Mouse (Mus musculus): Measurements from ENCODE around the gene Fam213a.
A peak's percentile ranks its signal among the peaks of the same experiment; 100 is the strongest.

Gene Fam213a

DNA sequence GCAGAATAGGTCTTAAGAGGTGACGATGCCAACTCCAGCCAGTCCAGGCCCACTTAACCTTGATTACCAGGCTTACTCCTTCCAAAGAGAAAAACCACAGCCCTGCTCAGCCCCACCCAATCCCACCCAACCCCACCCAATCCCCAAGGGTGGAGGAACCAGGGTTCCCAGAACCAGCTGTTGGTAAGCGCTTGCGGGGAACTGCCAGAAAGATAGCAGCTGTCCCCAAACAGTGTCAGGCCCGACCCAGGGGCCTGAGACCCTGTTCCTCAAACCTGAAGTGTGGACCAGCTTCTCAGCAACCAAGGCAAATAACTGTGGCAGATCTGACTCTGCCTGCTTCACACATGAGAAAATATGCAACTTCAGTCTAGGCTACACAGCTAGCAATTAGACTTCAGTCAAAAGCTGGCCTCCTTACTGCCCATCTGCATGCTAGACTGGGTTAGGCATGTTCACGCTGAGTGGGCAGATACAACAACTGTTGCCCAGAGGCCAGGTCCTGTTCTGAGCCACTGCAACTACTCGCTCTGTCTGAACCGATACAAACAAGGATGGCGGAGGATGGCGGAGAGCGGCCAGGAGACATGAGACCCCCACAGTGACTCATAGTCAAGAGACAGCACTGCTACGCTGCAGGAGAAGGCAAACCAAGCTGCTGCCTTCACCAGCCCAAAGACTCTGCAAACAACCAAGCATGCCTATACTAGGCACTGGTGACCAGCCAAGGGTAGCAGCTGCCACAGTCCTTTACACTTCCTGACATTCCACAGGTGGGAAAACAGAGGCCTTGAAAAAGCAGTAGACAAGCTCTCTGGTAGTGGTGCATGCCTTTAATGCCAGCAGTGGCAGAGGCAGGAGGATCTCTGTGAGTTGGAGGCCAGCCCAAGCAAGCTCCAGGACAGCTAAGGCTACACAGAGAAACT is 51.0 kb downstream of the Fam213a start:
- DNase-seq = no peak

GRCm38 (mm10) chr14:40960237-40960636 is 53.4 kb downstream of the Fam213a start:
- DNase-seq = no peak

DNA sequence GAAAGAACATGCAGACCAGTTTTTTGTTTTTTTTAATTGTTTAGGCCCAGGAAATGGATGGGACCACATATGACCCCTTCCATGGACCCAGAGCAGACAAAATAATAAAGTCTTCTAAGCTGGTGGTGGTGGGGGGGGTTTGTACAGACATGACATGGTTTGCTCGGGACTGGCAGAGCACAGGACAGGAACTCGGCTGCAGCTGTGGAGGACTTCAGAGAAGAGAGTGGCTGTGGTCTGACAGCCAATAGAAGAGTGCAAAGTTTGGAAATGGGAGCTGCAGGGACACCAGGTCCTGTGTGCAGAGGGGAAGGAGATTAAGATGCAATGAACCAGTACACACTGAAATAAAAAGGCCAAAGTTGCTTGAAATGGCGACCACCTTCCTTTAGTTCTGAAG is 54.0 kb downstream of the Fam213a start:
- no peak for DNase-seq

DNA sequence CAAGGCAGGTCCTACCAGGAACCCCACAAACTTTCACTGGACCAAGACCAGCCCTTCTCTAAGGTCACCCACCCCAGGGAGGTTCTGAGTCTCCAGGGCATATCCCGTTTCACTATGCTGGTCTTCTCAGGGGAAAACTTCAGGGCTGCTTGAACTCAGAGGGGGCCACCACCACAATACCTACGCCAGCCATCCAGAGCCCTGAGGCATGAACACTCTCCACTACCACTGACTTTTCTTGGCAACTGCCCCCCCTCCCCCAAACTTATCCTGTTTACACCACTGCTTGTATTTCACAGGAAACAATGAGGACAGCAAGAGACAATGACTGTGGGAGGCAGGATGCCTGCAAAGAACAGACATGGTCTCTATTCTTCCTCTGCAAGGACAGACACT is 54.6 kb downstream of the Fam213a start:
- DNase-seq = no peak

DNA sequence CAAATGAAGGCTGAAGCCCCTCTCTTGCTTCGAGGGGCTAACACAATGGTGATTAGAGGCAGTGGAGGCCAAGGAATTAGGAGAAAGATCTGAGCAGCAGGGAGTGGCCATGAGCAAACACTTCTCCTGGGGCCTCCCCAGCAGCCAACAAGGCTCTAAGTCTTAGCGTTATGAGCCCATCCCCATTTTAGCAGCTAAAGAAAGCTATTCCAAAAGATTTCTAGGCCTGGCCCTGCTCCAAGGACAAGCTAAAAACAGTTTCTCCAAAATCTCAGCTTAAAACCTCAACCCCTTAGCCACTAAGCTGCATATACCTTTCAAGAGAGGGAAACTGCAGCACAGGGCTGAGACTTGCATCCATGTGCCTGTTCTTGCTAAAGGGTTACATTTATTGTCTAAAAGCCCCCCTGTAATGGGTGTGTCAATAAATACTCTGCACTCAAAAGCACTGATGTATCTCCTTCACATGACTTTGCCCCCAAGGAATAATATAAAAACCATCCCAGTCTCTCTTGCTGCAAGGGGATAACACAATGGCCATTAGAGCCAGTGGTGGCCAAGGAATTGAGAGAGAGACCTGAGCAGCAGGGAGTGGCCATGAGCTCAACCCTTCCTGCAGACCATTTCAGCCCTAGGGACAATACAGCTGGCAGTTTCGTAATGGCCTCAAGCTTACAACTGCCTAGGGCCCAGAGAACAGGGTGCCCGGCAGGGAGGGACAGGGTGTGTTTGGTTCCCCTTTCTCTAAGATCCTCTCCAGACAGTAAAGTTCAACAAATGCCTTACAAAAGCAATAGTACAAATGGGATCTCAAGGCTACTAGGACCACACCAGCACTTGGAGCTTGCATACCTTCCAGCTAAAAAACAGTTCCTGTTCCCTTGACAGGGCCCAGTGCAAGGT is 55.3 kb downstream of the Fam213a start:
- no peak for DNase-seq

GRCm38 (mm10) chr14:40957607-40958006 is 56.0 kb downstream of the Fam213a start:
- no peak for DNase-seq

DNA sequence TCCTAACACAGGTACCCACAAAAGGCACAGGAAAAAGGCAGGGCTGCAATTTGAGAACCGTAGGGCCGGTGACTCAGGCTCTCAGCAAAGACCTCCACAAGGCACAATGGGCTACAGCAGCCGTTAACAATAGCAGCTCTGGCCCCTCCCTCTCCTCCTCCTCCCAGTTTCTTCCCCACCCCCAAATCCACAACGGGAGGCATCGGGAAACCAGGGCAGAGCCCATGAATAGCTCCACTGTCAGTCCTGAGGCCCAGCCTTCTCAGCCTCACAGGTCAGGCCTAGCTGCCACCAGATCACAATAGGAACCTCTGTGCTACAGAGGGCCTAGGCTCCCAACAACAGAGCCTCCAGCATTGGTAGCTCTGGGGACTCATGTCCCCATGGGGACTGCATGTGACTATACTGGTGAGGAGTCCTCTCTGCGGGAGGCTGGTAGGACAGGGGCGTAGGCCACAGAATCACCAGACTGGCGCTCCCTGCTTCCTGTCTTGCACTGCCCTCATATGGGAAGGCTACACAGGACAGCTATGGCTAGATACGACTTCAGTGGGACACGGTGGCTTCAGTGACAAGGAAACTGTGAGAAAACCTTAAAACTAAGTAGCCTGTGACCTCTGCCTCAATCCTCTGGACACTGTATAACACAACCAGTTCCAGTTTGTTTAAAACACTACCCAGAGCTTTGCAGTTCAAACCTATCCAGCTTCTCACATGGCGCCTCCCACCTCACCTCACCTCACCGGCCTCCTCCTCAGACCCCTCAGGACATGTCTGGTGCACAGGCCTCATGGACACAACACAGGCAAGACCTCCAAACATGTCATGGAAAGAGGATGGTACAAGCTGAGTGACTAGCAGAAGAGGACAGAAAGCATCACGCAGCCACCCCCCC is 57.1 kb downstream of the Fam213a start:
- peak in 1 of 2 experiments; percentile 40 for DNase-seq

DNA sequence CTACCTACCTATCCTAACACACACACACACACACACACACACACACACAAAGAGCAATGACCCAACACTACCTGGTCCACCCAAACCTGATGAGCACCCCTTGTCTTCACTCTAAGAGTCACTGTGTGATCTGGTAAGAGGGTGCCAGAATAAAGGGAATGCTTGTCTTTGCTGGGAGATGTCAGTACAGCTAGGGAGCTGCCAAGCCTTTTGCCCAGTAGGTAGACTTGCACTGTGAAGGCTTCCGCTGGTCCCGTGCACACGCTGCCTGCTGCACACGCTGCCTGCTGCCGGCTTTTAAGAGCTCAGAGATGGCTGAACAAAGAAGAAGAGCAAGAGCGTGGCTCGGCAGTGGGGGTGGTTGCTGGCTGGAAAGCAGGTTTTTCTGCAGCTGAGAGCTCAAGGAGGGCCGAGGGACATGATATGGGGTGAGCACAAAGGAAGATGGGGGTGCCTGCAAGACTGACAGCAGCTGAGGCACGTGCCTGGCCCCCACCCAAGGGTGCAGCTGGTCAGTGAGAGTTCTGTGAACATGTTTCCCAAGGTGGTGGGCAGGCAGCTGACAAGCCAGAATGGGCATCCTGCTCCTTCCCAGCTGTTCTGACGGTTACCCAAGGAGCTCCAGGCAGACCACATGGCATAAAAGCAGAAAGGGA is 57.9 kb downstream of the Fam213a start:
- peak in 1 of 2 experiments; percentile 27 for DNase-seq

DNA sequence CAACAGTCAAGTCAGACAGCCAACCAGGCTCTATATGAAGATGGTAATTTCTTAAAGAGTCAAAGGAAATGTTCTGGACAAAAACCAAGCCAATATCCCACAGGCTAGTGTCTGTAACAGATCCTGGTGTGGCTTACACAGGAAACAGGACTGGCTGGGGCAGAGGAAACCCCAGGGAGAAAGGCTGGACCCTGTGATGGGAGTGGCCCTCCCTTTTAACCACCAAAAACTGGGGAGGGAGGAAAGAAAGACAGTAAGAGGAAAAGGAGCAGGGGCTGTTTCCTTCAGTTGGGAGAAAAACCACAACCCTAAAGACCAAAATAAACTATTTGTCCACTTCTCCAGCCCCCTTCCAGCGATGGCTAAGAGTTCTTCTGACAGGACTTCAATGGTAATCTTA is 58.4 kb downstream of the Fam213a start:
- DNase-seq = no peak

DNA sequence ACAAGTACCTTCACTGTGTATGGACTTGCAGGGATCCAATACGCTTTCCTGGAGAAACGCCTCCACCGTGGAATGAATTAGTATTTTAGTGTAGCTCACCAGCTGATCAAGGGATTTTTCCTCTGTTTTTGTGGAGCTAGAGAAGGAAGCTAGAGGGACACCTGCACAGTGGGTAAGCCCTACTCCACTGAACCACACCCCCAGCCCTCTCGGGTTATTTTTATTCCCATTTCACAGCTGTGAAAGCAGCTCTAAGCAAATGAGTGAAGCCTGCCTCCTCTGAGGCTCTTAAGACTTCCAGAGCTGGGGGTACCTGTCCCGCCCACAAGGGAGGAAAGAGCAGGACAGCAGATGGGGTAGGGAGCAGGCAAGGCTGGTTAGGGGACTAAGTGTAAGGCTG is 60.2 kb downstream of the Fam213a start:
- DNase-seq = no peak

- no peak for DNase-seq
Observed at GRCm38 (mm10) chr14:40952715-40953114, 60.9 kb downstream of the Fam213a start.

GRCm38 (mm10) chr14:40952301-40952700 is 61.3 kb downstream of the Fam213a start:
- DNase-seq = no peak

DNA sequence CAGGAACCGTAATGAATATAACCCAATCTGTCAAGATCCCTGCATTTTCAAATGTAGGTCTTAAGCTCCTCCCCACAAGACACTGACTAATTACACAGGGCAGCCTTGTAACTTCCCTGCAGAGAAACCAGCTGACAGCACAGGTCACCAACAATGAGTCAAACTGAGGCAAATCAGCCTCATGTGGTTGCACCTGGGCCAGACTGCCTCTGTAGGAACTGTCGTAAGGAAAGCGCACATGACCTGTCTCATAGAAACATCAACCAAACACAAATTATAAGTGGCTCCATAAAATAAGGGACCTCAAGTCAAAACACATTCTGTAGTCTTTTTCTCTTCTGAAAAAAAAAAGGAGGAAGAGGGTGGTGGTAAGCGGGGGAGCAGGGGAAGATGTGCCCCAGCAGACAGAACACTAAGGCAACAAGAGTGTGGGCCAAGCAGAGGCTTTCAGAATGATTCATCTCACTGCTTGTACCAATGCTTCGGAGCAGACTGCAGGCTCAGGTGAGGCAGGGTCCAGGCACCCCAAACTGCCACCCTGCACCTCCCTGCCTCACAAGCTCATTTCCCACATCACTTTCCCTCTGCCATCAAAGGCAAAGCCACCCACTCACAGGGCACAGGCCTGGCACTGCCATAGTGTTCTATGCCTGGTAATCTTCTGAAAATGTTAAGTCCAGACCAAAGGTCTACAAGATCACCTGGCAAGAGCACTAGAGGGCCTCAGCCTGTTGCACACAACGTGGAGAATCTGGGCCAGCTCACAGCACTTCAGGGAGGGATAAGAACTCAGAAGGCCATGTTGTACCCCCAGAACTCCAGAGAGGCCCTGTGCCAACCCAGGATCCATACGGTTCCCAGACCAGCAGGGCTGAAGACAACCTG is 63.6 kb downstream of the Fam213a start:
- DNase-seq = no peak

DNA sequence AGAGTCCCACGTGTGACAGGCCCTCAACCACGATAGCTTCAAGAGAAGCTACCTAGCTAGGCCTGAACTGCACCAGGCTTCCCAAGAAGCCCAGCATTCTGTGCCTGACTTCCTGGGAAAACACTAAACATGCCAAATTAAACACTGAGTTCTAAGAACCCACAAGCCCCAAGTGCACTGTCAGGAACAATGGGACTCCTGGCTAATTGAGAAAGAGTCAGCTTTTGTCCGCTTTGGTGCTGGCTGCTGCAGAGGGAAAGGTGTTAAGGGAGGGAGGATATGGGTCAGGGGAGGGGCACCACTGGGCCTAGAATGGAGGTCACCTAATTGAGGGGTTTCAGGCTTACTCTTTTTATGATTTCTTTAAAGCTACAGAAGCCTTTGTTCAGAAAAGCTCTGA is 64.5 kb downstream of the Fam213a start:
- DNase-seq = no peak

- no peak for DNase-seq
Observed at GRCm38 (mm10) chr14:40948522-40948921, 65.1 kb downstream of the Fam213a start.

DNA sequence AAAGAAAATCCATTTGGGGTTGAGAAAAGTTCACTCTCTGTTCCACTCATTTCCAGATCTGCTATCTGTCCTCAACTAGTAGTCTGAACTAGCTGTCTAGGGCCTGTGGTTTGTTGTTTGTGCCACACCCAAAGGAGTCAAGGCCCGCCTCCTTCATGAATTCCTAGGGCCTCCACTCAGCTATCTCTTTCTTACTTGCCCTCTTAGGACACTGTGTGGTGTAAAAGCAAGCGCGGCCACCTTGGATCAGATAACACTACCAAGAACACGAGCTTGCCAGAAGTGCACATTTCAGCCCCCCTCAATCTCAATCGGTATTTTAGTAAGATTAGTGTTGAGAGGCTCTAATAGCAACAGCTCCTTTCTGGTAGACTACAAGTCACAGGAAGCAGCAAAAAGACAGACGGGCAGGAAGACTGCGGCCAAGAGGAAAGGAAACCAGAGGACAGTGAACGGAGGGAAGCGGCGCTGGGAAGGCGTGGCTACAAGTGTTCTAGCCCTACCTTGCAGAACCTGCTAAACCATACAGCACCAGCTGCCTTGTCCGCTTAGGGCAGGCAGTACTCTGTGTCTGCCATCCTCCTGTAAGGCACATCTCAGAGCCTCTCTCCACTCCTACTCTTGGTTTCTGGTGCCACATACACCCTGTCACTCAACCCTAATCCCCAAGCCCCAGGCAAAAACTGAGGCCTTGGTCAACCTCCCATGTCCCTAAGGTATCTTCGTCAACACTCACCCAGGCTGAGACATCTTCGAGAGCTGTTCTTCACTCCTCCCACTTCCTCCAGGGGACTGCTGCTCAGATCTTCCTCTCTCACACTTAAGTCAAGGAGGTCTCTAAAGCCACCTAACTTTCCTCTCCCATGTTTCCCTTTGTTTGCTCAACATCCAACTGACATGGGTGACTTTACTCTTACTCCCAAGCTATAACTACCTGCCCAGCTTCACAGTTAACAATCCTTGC is 65.9 kb downstream of the Fam213a start:
- DNase-seq = no peak

DNA sequence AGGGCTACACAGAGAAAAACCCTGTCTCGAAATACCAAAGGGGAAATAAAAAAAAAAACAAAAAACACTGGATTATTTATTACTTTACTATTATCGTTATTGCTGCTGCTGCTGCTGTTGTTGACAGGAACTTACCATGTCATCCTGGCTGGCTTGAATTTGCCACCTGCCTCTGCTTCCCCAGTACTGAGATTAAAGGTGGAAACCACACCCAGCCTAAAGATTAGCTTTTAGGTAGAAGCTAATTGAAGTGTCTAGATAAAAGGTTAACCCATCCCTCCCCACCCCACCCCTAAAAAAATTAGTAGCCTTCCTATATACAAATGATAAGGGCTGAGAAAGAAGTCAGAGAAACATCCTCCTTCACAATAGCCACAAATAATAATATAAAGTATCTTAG is 69.8 kb downstream of the Fam213a start:
- DNase-seq = no peak
